19 mouse cellular contexts compared by ENCODE assay signal in genomic region chr12:7959310-7959918, GRCm38 (mm10). TPM values are rescaled to one million over a fixed set of nuclear protein-coding genes. Genes with fewer than 3 reads are reported as not detected.
"Had no signal": no experiment of that assay in that cellular context is flagged by ENCODE, and none has a peak within 500 bp of the region (broad histone marks: within the 10 kb centered on the region; RNA-seq: fewer than 3 reads in every experiment).

No protein-coding gene starts in this region.

- H3K4me2 ChIP-seq: limb, embryonic 12.5 days; limb, embryonic 15.5 days; liver, embryonic 13.5 days; midbrain, embryonic 11.5 days; stomach, embryonic 15.5 days had no signal

- H3K27me3 ChIP-seq: limb, embryonic 12.5 days; limb, embryonic 15.5 days; liver, embryonic 13.5 days; stomach, embryonic 15.5 days had no signal

- H3K36me3 ChIP-seq: limb, embryonic 12.5 days; limb, embryonic 15.5 days; liver, embryonic 13.5 days; stomach, embryonic 15.5 days had no signal

- H3K9ac ChIP-seq: limb, embryonic 12.5 days; limb, embryonic 15.5 days; liver, embryonic 13.5 days; stomach, embryonic 15.5 days had no signal

- H3K4me3 ChIP-seq: limb, embryonic 12.5 days; limb, embryonic 15.5 days; liver, embryonic 13.5 days; stomach, embryonic 15.5 days had no signal

- H3K4me1 ChIP-seq: limb, embryonic 15.5 days; liver, embryonic 13.5 days; stomach, embryonic 15.5 days had no signal

- H3K27ac ChIP-seq: limb, embryonic 12.5 days; limb, embryonic 15.5 days; liver, embryonic 13.5 days; stomach, embryonic 15.5 days had no signal

- DNase-seq: kidney, adult 9 months; kidney, postnatal 14 days; kidney, postnatal 4 days; left cerebral cortex, postnatal 4 days; liver, embryonic 13.5 days; lung, adult 2 months; lung, postnatal 14 days; lung, postnatal 4 days; midbrain, embryonic 14.5 days; right cerebral cortex, postnatal 25 days; spleen, adult 18-20 months; thymus, postnatal 25 days had no signal

- H3K9me3 ChIP-seq: limb, embryonic 12.5 days; limb, embryonic 15.5 days; liver, embryonic 13.5 days; stomach, embryonic 15.5 days had no signal

RNA-seq across cellular contexts. Expression of gene Apob, which starts 18.0 kb away (rescaled TPM):
- total RNA-seq: layer of hippocampus, adult 18-20 months; megakaryocyte-erythroid progenitor cell, adult 5-6 weeks had no signal
- polyA plus RNA-seq: midbrain, embryonic 14.5 days; midbrain, postnatal 0 days had no signal
